Mouse (Mus musculus): ENCODE results near the gene Ube2s. TPM values are rescaled to one million over a fixed set of nuclear protein-coding genes. Genes with fewer than 3 reads are reported as not detected.
A peak's percentile ranks its signal among the peaks of the same experiment; 100 is the strongest.
"Not testable (repeated sequence)": the region's sequence is repeated elsewhere in the genome, so short reads cannot be mapped to it uniquely, and the experiment has no call there.

Gene Ube2s
- polyA plus RNA-seq, 1 experiment from 2014 or later, result 384 TPM

DNA sequence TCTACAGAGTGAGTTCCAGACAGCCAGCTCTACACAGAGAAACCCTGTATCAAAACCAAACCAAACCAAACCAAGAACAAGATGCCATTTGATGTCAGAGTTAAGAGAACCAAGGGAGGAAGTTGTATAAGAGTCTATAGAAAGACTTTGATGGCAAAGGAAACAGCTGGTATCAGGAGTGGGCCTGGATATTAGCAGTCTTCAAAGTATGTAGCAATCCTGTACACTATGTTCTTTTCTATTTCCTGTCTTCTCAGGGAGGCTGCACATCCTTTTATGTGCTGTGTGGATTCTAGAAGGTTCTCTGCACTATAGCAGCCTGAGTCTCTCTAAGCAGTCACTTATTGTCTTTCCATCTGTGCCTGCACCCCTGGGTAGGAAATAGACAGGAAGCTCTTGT is 4.2 kb upstream of the Ube2s start:
- no peak overlapping the region for H3K27ac ChIP-seq (replicated peaks)
- H3K9ac ChIP-seq (replicated peaks), result no peak overlapping the region
- peaks cover 8% of the 10 kb centered on the region for H3K4me1 ChIP-seq
- H3K4me2 ChIP-seq (replicated peaks), result no peak overlapping the region
- H3K36me3 ChIP-seq, result no peaks in the 10 kb centered on the region
- H3K27me3 ChIP-seq, result no peaks in the 10 kb centered on the region
- H3K9me3 ChIP-seq, result no peaks in the 10 kb centered on the region
- ATAC-seq (ENCODE audit: low FRiP score, low read depth), result no peak
- H3K4me3 ChIP-seq, result no peak overlapping the region

- peak overlapping the region; percentile 81 for H3K4me2 ChIP-seq (replicated peaks)
- peaks cover 24% of the 10 kb centered on the region for H3K36me3 ChIP-seq
- WGBS, result 28% methylated on average over 8 of the region's 8 CpGs
- peaks cover 27% of the 10 kb centered on the region for H3K4me1 ChIP-seq
- no peak for ATAC-seq (ENCODE audit: low FRiP score, low read depth)
- no peaks in the 10 kb centered on the region for H3K27me3 ChIP-seq
- H3K9ac ChIP-seq (replicated peaks), result peak overlapping the region; percentile 62
- H3K4me3 ChIP-seq, result peak overlapping the region; percentile 97
- no peaks in the 10 kb centered on the region for H3K9me3 ChIP-seq
- H3K27ac ChIP-seq (replicated peaks), result peak overlapping the region; percentile 82
Measured at GRCm38 (mm10) chr7:4813105-4813791, 858 bp upstream of the Ube2s start.

DNA sequence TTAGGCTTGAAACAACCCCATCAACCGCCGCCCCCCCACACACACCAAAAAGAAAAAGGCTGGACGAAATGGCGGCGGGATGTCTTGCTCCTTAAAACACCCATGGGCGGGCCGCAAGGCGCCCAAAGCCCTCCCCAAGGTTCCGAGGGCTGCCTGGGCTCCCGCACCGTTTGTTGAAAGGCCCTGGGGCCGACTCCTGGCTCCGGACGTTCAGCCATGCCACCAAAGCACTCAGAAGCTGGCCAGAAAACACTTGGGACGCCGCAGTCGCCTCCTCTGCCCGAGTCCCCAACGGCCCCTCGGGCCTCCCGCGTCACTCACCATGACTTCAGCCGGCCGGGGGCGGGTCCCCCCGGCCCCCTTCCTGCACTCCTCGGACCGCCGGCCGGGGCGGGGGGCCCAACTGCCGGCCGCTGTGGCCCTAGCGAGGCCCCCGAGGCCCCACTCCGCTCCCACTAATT is 518 bp downstream of the Ube2s start:
- peak overlapping the region; percentile 96 for H3K27ac ChIP-seq (replicated peaks)
- H3K27me3 ChIP-seq, result no peaks in the 10 kb centered on the region
- under 1% methylated on average over 30 of the region's 36 CpGs for WGBS
- peaks cover 34% of the 10 kb centered on the region for H3K36me3 ChIP-seq
- ATAC-seq (ENCODE audit: low FRiP score, low read depth), result no peak
- H3K9ac ChIP-seq (replicated peaks), result peak overlapping the region; percentile 98
- H3K4me1 ChIP-seq, result peaks cover 27% of the 10 kb centered on the region
- H3K4me3 ChIP-seq, result peak overlapping the region; percentile 97
- H3K4me2 ChIP-seq (replicated peaks), result peak overlapping the region; percentile 81
- H3K9me3 ChIP-seq, result no peaks in the 10 kb centered on the region

DNA sequence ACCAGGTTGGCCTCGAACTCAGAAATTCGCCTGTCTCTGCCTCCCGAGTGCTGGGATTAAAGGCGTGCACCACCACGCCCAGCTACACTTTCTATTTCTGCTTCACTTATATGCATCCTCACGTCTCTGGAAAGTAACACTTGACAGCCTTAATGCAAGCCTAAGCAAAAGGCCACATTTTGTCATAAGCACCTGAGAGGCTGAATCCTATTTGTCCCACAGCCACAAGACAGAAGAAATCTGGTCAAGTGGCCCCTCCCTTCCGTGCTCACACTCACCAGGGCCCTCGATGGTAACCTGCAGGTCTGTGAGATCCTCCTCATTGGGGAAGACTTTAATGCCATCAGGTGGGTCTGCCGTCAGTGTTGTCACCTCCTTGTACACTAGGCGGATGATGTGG is 1.3 kb downstream of the Ube2s start:
- not testable (repeated sequence) for H3K27me3 ChIP-seq; ATAC-seq (ENCODE audit: low FRiP score, low read depth); H3K27ac ChIP-seq (replicated peaks); H3K9me3 ChIP-seq
- Histone ChIP-seq H3K9ac (replicated peaks) (peak overlapping the region; percentile 98), H3K4me1 (peaks cover 27% of the 10 kb centered on the region), H3K4me3 (peak overlapping the region; percentile 97), H3K4me2 (replicated peaks) (peak overlapping the region; percentile 81), H3K36me3 (peaks cover 36% of the 10 kb centered on the region)
- WGBS, result 39% methylated on average over 10 of the region's 10 CpGs

DNA sequence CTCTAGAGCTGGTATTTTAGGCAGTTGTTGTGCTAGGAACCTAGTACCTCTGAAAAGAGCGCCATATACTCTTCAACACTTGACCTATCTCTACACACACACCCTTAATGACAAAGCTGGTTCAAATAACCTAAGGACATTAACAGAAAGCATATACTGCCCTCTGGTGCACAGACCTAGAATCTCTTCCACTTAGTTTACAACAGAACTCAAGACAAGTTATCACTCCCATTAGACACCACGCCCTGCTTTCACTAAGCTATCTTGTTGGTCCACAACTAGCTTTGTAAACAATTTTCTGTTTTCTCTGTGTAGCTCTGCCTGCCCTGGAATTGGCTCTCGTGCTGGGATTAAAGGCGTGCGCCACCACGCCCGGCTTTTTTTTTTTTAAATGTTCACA is 5.7 kb downstream of the Ube2s start:
- Histone ChIP-seq H3K4me2 (replicated peaks) (no peak overlapping the region), H3K4me3 (no peak overlapping the region), H3K27me3 (no peaks in the 10 kb centered on the region), H3K36me3 (peaks cover 43% of the 10 kb centered on the region), H3K27ac (replicated peaks) (no peak overlapping the region), H3K4me1 (peaks cover 19% of the 10 kb centered on the region), H3K9me3 (no peaks in the 10 kb centered on the region), H3K9ac (replicated peaks) (no peak overlapping the region)
- 91% methylated on average over 7 of the region's 7 CpGs for WGBS
- ATAC-seq (ENCODE audit: low FRiP score, low read depth), result no peak

GRCm38 (mm10) chr7:4802247-4802646 is 10.1 kb downstream of the Ube2s start:
- Histone ChIP-seq H3K4me1 (no peaks in the 10 kb centered on the region), H3K27me3 (no peaks in the 10 kb centered on the region), H3K9me3 (no peaks in the 10 kb centered on the region), H3K27ac (replicated peaks) (no peak overlapping the region), H3K36me3 (peaks cover 20% of the 10 kb centered on the region), H3K4me2 (replicated peaks) (no peak overlapping the region), H3K4me3 (no peak overlapping the region), H3K9ac (replicated peaks) (no peak overlapping the region)
- no peak for ATAC-seq (ENCODE audit: low FRiP score, low read depth)

- H3K9me3 ChIP-seq, result no peaks in the 10 kb centered on the region
- H3K27ac ChIP-seq (replicated peaks), result no peak overlapping the region
- no peak for ATAC-seq (ENCODE audit: low FRiP score, low read depth)
- 83% methylated on average over 7 of the region's 7 CpGs for WGBS
- no peak overlapping the region for H3K4me2 ChIP-seq (replicated peaks)
- H3K36me3 ChIP-seq, result peaks cover 41% of the 10 kb centered on the region
- no peak overlapping the region for H3K9ac ChIP-seq (replicated peaks)
- peaks cover 1% of the 10 kb centered on the region; the same call in 1 of the 2 replicates for H3K27me3 ChIP-seq
- H3K4me3 ChIP-seq, result no peak overlapping the region
- H3K4me1 ChIP-seq, result peaks cover 13% of the 10 kb centered on the region
Measured at GRCm38 (mm10) chr7:4795767-4796433, 16.5 kb downstream of the Ube2s start.

DNA sequence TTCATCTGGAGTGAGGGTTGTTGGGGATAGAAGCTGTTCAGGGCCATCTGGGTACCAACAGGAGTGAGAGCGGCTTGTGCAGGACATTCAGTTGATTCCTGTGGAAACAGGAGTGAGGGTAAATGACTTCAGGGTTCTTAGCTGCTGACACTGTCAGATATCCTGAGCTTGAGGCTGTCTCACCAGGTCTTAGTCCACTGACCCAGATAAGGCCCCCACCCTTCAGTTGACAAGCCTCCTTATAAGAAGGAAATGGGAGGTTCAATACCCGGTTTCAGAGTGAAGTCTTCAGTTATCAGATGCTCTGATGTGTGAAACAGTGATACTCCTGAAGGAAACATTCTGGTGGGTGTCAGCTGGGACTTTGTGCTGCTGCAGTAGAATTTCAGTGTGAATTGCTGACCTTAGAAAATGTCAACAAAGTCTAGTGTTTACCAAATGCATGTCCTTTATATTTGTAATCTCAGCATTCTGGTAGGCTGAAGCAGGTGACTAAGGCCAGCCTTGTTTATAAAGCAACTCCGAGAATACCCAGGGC is 17.7 kb downstream of the Ube2s start:
- no peak overlapping the region for H3K27ac ChIP-seq (replicated peaks)
- WGBS, result 87% methylated on average over 3 of the region's 3 CpGs
- H3K36me3 ChIP-seq, result peaks cover 41% of the 10 kb centered on the region
- H3K9me3 ChIP-seq, result no peaks in the 10 kb centered on the region
- no peak overlapping the region for H3K4me3 ChIP-seq
- ATAC-seq (ENCODE audit: low FRiP score, low read depth), result no peak
- H3K9ac ChIP-seq (replicated peaks), result 0 out of 2 replicates have a peak overlapping the region, but pooled peaks have one; percentile 11
- H3K27me3 ChIP-seq, result peaks cover 10% of the 10 kb centered on the region
- no peak overlapping the region for H3K4me2 ChIP-seq (replicated peaks)
- peaks cover 13% of the 10 kb centered on the region for H3K4me1 ChIP-seq

DNA sequence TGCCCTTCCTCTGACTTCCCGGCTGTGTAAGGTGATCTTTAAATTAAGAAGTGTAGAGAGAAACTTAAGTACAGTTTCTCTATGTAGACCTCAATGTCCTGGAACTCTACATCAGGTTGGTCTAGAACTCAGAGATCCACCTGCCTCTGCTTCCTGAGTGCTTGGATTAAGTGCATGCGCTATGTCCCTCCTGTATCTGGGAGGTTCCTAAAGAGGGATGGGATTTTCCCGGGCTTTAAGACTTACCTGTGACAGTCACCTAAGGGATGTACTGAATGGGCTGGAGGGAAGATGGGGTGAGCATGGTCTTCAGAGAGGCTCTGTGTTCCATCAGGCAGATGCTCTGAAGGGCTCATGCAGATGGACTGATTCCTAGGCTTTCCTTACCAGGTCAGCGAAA is 18.7 kb downstream of the Ube2s start:
- Histone ChIP-seq H3K27me3 (peaks cover 19% of the 10 kb centered on the region), H3K4me3 (peak overlapping the region; percentile 78), H3K4me1 (peaks cover 18% of the 10 kb centered on the region), H3K9ac (replicated peaks) (peak overlapping the region; percentile 94), H3K36me3 (peaks cover 41% of the 10 kb centered on the region), H3K9me3 (no peaks in the 10 kb centered on the region), H3K4me2 (replicated peaks) (peak overlapping the region; percentile 88), H3K27ac (replicated peaks) (no peak overlapping the region)
- 38% methylated on average over 4 of the region's 4 CpGs for WGBS
- no peak for ATAC-seq (ENCODE audit: low FRiP score, low read depth)

- peaks cover 41% of the 10 kb centered on the region for H3K36me3 ChIP-seq
- H3K4me3 ChIP-seq, result peak overlapping the region; percentile 78
- peaks cover 22% of the 10 kb centered on the region for H3K4me1 ChIP-seq
- peak overlapping the region; percentile 88 for H3K4me2 ChIP-seq (replicated peaks)
- ATAC-seq (ENCODE audit: low FRiP score, low read depth); H3K9me3 ChIP-seq: not testable (repeated sequence)
- H3K27ac ChIP-seq (replicated peaks), result peak overlapping the region; percentile 87
- peak overlapping the region; percentile 94 for H3K9ac ChIP-seq (replicated peaks)
- peaks cover 23% of the 10 kb centered on the region for H3K27me3 ChIP-seq
- WGBS, result 2% methylated on average over 31 of the region's 31 CpGs
Measured at GRCm38 (mm10) chr7:4793248-4793647, 19.1 kb downstream of the Ube2s start.

GRCm38 (mm10) chr7:4792278-4793212 is 19.8 kb downstream of the Ube2s start, which contains the start of gene Rpl28:
Gene Rpl28 (plus strand): TSS chr7:4792874.
- ATAC-seq (ENCODE audit: low FRiP score, low read depth), result peak; percentile 93
- peak within 1 kb of the TSS; percentile 87 for H3K27ac ChIP-seq (replicated peaks)
- H3K9ac ChIP-seq (replicated peaks), result peak within 1 kb of the TSS; percentile 94
- H3K4me1 ChIP-seq, result peaks cover 23% of the 10 kb centered on the region
- no peaks in the 10 kb centered on the region for H3K9me3 ChIP-seq
- H3K36me3 ChIP-seq, result peaks cover 36% of the 10 kb centered on the region
- 2% methylated on average over 54 of the region's 54 CpGs for WGBS
- H3K4me3 ChIP-seq, result peak within 1 kb of the TSS; percentile 78
- H3K4me2 ChIP-seq (replicated peaks), result peak within 1 kb of the TSS; percentile 88
- peaks cover 30% of the 10 kb centered on the region for H3K27me3 ChIP-seq

Data from midbrain, embryonic 12.5 days (tissue).